Mouse (Mus musculus): ENCODE measurements at regions not wholly inside any gene's neighbourhood (a gene's known extent, or its start where the extent isn't known, plus 50 kb on each side); places are given as distances from the start of the nearest gene placed in this dataset.

GRCm38 (mm10) chr1:35823981-35824880 is 244.0 kb upstream of the Hs6st1 start:
- no peak for DNase-seq (ENCODE audit: low spot score in 2 of 2)

GRCm38 (mm10) chr1:35825531-35825966 is 242.7 kb upstream of the Hs6st1 start:
- DNase-seq (ENCODE audit: low spot score in 2 of 2) = no peak

- DNase-seq (ENCODE audit: low spot score in 2 of 2) = no peak
These were observed 241.6 kb upstream of the Hs6st1 start for GRCm38 (mm10) chr1:35826575-35827114.

- DNase-seq (ENCODE audit: low spot score in 2 of 2) = no peak
These were observed 240.7 kb upstream of the Hs6st1 start for GRCm38 (mm10) chr1:35827471-35827870.

DNA sequence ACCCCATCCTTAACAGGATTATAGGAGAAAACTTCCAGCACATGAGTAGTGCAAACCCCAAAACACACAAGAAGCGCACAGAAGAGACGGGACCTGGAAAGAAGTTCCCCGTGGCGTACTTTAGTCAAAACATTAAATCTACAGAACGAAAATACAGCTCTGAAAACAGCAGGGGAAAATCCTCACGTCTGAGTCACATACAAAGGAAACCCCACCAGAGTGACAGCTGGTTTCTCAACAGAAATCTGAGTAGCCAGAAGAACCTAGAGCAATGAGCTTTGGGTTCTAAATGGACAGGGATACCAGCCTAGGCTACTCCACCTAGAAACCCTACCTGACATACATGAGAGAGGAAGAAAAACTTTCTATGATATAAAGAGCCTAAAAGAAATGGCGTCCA is 234.0 kb upstream of the Hs6st1 start:
- no peak for DNase-seq (ENCODE audit: low spot score in 2 of 2)

DNA sequence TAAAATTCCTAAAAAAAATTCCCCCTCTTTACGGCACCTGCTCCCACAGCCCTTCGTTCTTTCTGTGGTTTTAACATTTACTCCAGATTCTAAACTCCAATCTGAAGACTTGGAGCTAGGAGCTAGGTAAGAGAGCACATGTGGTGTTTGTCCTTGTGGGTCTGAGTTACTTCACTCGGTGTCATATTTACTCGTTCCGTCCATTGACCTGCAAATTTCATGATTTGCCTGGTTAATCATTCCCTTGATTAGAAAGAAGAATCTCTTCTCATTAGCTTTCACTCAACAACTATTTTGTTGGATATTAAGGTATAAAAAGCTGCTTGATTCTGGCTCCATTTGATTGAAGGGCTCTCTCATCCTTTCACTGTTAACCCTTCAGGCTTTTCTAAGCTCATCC is 231.6 kb upstream of the Hs6st1 start:
- no peak for DNase-seq (ENCODE audit: low spot score in 2 of 2)

- DNase-seq (ENCODE audit: low spot score in 2 of 2) = no peak
These were observed 229.6 kb upstream of the Hs6st1 start for GRCm38 (mm10) chr1:35838625-35839024.

DNA sequence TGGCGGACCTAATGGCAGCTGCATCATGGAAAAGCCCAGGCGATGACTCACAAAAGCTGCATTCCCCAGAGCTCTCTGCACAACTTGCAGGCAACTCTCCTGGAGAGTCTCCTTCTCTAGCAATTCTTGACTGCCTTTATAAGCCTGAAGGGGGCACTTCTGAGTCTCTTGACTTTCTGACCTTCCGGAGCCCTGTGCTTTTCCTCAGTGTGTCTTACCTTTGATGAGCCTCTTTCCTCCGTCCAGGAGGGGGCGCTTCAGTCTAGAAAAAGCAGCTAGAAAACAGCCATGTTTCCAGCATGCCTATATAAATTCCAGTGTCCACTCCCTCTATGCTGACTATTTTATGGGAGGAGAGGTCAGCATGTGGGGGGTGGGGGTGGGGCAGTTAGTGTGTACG is 228.8 kb upstream of the Hs6st1 start:
- no peak for DNase-seq (ENCODE audit: low spot score in 2 of 2)

- no peak for DNase-seq (ENCODE audit: low spot score in 2 of 2)
These were observed 226.6 kb upstream of the Hs6st1 start for GRCm38 (mm10) chr1:35841626-35842025.

DNA sequence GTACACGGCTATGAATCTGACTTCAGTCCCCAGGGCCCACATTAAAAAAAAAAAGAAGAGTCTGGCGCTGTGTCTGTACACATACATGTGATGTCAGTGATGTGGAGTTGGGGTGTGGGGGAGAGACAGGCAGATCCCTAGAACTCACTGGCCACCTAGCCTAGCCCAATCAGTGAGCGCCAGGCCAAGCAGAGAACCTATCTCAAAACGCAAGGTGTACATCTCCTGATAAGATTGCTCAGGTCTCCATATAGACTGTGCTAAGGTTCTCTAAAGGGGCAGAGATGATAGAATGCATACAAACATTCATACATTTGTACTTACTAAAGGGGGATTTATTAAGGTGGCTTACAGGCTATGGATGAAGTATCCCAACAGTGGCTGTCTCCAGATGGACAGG is 225.5 kb upstream of the Hs6st1 start:
- no peak for DNase-seq (ENCODE audit: low spot score in 2 of 2)

GRCm38 (mm10) chr1:35843566-35843965 is 224.6 kb upstream of the Hs6st1 start:
- peak in 1 of 2 experiments; percentile 16 for DNase-seq (ENCODE audit: low spot score in 2 of 2)

- DNase-seq (ENCODE audit: low spot score in 2 of 2) = peak in 1 of 2 experiments; percentile 37
These were observed 221.8 kb upstream of the Hs6st1 start for GRCm38 (mm10) chr1:35846224-35846936.

DNA sequence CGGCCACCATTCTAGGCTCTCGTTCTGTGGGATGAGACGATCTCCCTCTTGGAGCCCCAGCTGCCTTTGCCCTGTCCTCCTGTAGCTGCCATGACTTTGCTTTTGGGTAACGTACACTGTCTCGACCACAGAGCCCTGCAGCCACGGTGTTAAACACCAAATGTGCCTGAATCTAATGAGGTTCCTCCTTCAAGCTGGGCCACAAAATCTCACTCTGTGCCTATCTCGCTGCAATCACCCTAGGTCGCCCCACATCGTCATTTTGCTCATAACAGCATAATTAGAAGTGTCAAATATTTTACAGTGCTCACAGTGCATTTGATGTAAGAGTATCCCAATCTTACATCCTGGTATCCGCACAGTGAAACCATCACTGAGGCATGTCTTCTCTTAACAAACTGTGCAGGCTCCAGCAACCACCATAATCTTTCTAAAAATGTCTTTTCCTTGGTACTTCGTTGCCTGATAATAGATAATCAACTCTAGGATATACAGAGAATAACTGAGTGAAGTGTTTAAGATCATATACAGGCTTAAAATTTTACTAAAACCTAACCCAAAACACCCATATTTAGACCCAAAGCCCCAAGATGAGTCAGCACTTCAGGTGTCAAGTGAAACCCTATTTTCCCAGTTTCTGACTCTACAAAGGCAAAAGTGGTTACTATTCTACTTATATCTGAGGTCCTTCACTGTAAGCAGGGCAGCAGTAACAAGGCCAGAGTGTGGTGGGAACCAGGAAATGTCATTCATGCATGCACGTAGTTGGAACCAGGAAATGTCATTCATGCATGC is 219.8 kb upstream of the Hs6st1 start:
- no peak for DNase-seq (ENCODE audit: low spot score in 2 of 2)

GRCm38 (mm10) chr1:35849406-35850190 is 218.6 kb upstream of the Hs6st1 start:
- DNase-seq (ENCODE audit: low spot score in 2 of 2) = peak in 1 of 2 experiments; percentile 60

- DNase-seq (ENCODE audit: low spot score in 2 of 2) = peak in 1 of 2 experiments; percentile 10
These were observed 218.0 kb upstream of the Hs6st1 start for GRCm38 (mm10) chr1:35850191-35850545.

GRCm38 (mm10) chr1:35850566-35851085 is 217.6 kb upstream of the Hs6st1 start:
- no peak for DNase-seq (ENCODE audit: low spot score in 2 of 2)

DNA sequence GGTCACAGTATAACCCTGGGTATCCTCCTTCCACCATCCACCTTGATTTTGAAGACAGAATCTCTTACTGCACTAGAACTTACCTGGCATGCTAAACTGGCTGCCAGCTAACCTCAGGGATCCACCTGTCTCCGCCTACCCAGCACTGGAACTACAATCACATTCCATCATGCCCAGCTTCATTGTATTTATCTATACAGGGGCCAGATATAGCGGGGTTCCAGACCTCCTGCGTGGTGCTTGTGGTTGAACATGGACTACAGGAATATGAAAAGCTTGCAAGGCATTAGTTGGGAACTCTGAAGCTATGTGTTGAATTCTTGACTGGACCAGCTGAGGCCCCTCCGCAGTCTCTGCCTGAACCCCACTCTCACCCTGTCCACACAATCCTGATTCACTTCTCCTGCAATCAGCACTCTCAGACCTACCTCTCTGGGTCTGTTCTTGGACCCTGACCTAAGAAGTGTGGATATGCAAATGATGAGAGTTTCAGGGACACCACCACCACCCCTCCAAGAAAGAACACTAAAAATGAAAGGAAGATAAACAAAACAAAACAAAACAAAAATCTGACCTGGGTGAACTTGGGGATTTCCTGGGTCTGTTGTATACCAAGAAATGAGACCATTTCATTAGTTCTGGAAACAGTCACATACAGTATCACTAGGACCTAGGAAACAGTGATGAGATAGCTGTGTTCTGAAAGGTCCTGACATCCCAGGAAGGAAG is 216.4 kb upstream of the Hs6st1 start:
- DNase-seq (ENCODE audit: low spot score in 2 of 2) = no peak

GRCm38 (mm10) chr1:35853018-35853417 is 215.2 kb upstream of the Hs6st1 start:
- no peak for DNase-seq (ENCODE audit: low spot score in 2 of 2)

GRCm38 (mm10) chr1:35855650-35856049 is 212.6 kb upstream of the Hs6st1 start:
- no peak for DNase-seq (ENCODE audit: low spot score in 2 of 2)

- DNase-seq (ENCODE audit: low spot score in 2 of 2) = no peak
These were observed 209.9 kb upstream of the Hs6st1 start for GRCm38 (mm10) chr1:35858342-35858741.

Data from layer of hippocampus, adult 18-20 months (tissue).